Mouse (Mus musculus) right cerebral cortex, postnatal 14 days (tissue): ENCODE measurements around the gene Pxmp4.

Experiments
- DNase-seq: peaks from one replicate; pipeline ENCODE4 v3.0.0; 2022

The Pxmp4 gene

DNA sequence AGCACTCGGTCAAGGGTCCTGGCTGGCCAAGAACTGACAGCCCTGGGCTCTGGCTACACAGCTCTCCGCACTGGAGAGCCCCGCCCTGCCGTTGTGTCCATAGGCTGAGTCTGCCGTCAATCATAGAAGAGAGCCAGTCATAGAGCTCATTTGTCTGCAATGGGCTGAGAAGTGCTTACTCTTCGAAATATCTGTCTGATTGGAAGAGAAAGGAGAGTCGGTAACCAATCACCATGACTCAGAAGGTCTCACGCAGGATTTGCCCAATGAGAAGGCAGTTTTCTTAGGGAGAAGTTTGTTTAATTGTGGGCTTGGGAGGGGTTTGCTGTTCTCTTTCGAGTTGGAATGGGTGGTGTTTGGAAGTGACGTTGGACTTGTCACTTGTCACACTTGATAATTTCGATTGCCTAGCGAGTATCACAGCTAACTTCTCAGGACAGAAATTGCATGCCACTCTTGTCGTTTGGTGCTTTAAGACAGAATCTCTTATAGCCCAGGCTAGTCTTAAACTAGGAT is at the start of gene Pxmp4:
Pxmp4 (minus strand) TSS at position 71 of the 516 bp plus-strand sequence.
- peak; percentile 98 for DNase-seq

DNA sequence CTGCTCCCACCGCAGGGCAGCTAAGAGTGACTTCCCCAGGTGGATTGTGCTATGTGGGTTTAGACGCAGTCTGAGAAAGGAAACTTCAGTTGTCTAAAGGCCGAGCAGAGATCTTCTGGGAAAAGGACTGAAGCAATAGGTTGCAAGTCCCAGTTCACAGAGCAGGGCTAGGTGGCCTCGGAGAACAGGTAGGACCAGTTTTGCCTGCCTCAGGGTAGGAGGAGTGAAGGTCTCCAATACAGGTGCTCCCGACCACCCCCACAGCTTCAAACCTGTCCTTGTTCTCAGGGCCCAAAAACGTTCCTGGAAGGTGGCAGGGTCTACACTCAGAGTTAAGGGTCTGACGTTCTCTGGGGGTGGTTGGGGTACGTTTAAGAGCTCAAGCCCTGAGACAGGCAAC is 47.9 kb upstream of the Pxmp4 start, which contains the start of gene Chmp4b:
Chmp4b (plus strand) TSS at position 343 of the 400 bp plus-strand sequence.
- DNase-seq: no peak

DNA sequence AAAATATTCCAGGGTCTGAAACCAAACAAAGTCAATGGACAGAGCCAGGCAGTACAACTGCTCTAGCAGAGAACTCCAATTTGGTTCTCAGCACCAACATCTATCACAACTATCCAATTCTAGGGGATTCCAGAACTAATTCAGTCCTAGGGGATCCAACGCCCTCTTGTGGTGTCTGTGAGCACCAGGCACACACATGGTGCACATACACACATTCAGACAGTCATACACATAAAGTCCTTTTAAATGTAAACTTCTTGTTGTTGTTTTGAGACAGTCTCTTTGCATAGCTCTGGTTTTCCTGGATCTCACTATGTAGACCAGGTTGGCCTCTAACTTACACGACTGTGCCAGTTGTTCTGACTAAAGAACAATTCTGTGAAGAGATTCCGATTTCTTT is 46.9 kb upstream of the Pxmp4 start:
- no peak for DNase-seq

DNA sequence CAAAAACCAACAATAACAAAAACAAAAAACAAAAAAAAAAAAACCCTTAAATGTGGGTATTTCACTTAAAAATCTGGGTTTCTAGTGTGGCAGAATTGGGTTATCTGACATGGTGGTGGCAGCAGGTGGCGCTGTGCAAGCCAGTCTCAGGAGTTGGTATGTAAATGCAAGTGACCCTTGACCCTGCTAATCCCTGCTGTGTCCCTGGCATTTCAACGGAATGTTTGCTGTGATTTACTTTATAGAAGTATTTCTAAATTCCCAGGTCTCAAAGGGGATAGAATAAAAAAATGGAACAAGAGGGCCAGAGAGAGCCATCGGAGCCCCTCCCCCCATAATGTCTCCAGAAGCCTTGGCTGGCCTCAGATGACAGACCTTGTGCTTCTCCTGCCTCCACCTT is 44.6 kb upstream of the Pxmp4 start:
- DNase-seq: no peak

DNA sequence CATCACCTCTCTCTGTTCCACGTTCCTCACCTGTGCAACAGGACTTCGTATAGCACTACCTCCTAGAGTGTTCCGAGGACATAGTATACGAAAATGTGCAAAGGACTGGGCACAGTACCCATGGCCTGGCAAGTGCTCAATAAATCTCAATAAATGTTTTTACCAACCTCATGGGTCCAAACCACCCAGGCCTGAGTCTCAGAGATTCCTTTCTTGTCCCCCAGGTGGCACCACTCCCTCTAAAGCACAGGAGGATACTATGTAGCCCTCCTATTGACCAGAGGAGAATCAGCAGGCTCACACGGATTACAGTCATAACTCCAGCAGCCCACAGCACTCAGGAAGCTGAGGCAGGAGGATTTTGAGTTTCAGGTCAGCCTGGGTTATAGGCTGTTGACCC is 43.1 kb upstream of the Pxmp4 start:
- DNase-seq: peak; percentile 52

DNA sequence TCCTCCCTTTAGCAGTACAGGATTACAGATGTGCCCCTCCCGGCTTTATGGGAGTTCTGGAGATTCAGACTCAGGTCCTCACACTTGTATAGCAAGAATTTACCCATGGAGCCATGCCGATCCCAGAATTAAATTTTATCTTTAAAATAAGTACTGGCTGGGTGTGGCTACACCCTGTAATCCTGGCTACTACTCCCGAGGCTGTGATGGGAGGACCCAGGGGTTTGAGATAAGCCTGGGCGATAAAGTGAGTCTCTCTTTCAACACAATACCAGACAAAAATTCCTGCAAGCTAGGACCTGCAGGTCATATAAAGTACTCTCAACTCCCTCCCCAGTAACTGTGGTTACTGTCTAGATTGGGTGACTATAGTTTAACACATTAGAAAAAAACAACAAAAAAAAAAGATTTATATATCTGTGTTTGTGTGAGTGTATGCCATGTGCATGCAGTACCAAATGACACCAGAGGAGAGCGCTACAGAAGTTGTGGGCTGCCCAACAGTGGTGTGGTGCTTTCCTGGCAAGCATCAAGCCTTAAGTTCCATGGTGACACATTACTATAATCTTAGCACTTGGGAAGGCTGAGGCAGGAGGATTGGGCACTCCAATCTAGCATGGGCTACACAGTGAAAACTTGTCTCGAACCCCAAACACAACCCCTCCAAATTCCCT is 39.3 kb upstream of the Pxmp4 start:
- DNase-seq: no peak

DNA sequence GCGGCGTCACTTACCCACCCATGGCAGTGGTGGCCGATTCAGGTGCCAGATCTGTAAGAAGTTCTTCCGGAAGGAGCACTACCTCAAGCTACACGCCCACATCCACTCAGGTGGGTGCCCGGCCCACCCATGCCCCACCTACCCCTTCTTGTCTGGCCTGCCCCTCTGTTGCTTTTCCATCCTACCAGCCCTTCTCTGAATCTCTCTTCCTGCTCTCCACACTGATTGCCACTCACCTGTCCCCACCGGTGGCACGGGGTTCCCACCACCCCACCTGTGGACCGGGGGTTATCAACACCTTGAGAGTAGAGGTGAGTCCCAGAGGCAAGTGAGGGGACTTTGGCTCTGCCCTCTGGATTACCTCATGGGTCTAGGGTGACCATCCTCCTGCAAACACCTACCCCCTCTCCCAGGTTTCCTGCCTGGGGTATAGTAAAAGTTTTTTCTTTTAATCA is 38.5 kb upstream of the Pxmp4 start:
- no peak for DNase-seq

DNA sequence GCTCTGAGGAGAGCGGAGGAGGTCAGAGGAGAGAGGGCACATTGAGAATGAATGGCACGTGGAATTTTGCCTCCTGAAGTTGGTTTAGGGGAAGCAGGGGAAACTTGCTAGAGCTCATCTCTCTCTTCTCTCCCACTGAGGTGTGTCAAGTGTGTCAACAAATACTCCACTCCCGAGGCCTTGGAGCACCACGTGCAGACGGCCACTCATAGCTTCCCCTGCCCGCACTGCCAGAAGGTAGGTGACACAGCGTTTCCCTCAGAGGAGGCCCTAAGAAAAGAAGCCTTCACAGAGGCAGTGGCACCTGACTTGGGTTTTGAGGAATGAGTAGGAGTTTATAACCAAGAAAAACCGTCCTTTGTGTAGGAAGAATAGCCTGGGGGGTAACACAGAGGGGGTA is 37.7 kb upstream of the Pxmp4 start:
- no peak for DNase-seq

DNA sequence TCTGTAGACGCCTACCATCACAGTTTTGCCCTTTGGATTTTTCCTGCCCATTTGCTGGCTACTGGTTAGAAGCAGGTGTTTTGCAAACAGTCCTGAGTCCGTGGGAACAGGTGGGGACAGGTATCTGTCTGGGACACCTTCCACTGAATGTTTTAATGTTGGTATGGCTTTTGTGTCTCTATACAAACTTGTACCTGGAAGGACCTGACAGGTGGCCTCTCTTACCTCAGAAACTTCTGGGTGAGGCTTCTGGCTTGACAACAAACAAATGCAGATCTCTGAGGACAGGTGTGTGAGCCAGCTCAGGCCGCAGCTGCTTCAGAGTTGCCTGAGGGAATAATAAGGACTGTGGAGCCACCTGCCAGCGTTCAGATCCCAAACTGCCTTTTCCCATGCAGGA is 35.6 kb upstream of the Pxmp4 start:
- no peak for DNase-seq

DNA sequence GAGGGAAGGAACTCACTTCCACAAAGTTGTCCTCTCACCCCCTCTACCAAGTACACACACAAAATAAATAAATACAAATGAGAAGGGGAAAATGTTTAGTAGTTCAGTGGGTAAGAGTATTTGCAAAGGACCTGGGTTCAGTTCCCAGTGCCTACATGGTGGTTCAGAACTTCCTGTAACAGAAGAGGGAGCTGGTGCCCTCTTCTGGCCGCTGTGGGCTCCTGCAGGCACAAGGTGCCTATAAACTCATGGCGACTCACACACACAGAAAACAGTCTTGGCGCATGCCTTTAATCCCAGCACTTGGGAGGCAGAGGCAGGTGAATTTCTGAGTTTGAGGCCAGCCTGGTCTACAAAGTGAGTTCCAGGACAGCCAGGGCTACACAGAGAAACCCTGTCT is 35.0 kb upstream of the Pxmp4 start:
- DNase-seq: no peak

DNA sequence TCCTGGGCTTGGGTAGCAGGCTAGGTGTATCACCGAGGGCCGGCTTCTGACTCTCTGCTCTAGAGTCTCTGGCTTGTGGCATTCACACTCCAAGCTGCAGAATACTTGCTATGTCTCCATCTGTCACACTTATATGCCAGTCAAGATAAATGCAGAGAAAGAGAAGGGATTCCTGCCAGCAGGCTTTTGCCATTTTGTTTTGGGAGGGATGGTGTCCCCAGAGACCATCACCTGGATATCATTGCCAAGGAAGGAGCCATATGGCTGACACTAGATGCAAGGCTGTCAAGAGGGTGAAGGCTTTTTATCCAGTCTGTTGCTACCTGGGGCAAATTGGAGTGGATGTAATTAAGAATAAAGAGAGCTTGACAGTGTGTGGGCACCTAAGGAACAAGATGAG is 32.3 kb upstream of the Pxmp4 start:
- no peak for DNase-seq

DNA sequence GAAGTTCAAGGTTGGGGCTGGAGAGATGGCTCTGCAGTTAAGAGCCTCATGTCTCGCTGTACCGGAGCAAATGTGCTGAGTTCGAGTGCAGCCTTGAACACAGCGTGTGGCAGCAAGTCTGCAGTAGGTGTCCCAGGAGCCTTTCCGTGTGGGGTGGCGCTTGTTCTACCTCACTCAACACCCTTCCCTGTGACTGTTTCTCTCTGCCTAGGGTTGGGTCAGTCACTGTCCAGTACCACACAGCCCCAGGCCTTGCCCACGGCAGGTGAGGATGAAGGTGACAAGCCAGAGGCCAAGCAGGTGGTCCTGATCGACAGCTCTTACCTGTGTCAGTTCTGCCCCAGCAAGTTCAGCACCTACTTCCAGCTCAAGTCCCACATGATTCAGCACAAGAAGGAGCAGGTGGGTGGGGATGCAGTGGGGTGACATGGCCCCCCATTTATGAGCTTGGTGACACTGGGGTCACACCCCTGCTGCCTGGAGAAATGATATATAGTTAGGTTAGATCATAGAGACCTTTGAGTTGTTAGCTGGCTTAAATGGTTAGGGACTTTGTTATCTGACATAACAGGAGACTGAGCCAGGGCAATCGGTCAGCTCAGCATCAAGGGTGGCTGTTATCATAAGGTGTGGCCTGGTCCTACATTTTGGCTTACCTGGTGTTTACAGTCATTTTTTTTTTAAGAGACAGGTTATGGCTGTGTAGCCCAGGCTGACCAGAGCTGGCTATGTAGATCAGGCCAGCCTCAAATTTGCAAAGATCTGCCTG is 30.6 kb upstream of the Pxmp4 start:
- DNase-seq: no peak

DNA sequence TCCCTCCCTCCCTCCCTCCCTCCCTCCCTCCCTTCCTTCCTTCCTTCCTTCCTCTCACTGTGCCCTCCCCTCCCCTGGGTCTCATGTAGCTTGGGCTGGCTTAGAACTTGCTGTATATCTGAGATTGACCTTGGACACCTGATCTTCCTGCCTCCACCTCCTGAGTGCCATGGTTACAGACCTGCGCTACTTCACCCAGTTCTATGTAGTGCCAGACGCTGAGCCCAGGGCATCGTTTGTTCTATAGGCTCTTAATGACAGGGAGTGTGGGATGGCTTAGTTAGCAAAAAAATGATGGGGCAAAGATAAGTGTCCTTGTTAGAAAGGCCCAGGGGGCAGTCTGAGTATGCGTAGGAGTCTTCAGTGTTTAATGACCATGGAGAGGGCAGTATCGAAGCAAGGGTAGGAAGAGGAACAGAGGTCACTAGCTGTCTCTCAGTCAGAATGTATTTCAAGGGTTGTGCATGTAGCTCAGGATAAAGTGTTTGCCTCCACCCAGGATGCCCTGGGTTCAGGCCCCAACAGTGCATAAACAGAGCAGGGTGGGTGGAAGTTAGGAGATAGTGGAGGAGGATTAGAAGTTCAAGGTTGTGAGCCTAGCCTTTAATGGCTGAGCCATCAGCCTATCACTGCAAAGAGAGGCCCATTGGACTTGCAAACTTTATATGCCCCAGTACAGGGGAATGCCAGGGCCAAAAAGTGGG is 29.7 kb upstream of the Pxmp4 start:
- DNase-seq: no peak

DNA sequence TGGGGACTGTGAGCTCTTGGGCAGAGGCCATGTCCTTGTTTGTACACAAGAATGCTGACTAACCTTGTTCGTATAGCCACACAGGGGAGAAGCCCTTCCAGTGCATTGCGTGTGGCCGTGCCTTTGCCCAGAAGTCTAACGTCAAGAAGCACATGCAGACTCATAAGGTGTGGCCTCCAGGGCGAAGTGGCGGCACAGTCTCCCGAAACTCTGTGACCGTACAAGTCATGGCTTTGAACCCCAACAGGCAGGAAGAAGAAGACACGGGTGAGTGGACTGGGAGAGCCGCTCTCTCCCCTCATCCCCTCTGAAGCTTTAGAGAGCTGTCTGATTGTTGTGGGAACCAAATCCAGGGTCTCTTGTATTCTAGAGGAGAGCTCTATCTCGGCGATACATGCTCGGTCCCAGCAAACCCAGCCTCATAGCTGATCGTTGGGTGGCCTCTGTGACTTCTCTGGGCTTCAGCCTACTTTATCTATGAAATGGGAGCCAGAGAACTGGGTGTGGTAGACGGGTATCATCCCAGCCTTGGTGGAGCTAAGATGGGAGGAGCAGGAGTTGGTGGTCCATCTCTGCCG is 28.8 kb upstream of the Pxmp4 start:
- DNase-seq: no peak

DNA sequence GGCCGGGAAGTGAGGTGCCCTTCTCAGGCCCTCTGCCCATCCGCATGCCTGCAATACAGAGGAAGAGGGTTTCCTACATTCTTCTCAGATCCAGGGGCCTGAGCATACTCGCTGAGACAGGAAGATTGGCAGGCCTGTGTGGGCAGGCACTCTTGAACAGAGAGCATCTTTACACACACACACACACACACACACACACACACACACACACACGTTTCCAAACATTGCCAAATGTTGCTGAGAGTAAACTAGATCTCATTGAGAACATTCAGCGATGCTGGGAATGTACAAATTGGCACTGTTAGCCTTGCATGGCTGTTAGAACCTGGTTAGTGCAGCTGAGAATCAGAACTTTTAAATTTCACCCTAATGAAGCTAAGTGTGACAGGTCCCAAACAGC is 27.0 kb upstream of the Pxmp4 start:
- no peak for DNase-seq

DNA sequence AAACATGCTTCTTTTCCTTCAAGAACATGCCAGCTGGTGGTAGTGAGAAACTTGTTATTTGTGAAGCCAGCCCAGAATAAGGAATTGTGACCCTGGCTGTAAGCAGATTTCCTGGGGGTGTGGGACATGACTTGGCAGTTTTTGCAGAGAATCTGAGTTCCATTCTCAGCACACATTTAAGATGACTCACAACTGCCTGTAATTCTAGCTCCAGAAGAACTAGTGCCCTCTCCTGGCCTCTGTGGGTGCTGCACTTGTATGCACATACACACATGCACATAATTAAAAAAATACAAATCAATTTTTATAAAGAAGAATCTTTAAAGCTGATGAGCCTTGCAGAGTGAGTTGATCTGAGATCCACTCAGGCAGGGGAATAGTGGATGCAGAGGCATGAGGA is 20.6 kb upstream of the Pxmp4 start:
- no peak for DNase-seq

DNA sequence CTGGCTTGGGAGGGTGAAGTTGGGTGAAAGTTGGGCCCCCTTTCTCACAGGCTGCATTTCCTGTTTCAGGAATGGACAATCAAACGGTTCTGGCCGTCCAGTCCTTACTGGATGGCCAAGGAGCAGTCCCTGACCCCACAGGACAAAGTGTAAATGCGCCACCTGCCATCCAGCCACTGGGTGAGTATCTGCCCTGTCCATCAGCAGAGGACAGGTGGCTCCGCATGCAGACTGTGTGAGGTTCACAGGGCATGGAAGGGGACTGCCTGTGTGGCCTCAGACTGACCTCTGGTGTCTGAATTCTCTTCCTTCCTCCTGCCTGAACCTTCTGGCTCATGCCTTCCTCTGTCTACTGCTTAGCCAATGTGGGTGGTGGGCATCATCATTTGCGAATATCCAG is 18.2 kb upstream of the Pxmp4 start:
- no peak for DNase-seq

DNA sequence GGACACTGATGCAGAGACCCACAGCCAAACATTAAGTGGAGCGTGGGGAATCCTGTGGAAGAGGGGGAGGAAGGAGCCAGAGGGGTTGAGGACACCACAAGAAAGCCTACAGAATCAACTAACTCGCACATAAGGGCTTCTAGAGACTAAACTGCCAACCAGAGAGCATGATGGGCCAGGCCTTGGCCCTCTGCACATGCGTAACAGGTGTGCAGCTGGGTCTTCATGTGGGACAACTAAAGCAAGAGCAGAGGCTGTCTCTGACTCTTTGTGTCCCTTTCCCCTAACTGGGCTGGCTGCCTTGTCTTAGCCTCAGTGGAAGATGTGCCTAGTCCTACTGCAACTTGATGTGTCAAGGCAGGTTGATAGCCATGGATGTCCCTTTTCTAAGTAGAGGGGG is 13.6 kb upstream of the Pxmp4 start:
- DNase-seq: no peak

DNA sequence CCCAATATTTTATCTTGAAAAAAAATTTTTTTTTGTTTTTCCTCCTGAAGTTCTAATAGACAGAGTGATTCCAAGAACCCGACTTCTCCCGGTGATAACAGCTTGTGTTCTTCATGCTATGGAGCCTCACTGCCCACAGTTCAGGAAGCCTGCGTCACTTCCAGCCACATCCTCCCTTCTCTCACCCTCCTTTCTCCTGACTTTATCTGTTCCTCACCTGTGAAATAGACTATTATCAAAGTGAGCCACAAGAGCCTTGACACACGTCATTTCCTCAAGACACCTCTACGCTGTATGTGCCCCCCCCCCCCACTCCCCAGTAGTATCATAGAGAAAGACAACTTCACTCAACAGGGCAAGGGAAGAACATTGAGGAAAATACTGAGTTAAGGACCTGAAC is 12.2 kb upstream of the Pxmp4 start:
- no peak for DNase-seq

DNA sequence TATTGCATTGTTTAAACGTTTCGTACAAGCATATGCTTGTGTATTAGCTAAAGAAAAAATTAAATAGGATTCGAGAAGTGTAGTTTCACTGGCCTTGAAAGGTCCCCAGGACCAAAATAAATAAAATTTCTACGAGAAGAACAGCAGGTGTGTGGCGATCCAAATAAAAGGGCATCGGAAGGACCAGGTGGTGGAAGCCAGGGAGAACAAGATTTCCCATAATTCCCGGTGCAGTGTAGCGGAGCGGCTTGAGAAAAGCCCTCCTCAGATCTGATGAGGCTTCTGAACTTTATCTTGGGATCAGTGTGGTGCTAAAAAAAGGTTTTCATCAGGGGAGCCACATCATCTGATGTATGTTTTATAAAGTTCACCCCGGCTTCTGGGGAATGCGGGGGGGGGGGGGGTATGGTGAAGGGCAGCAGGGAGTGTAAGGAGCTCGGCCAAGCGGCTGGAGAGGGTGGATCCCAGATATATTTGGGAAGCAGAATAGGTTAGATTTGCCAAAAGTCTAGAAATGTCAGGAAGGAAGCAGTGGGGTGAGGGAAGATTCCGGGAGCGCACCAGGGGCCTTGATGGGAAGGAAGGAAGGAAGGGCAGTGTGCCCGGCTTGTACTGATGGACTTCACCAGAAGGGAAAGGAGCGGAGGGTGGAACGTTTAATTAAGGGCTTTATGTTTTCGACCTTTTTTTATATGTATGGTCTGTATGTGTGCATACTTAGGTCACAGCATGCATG is 11.5 kb upstream of the Pxmp4 start:
- DNase-seq: no peak

DNA sequence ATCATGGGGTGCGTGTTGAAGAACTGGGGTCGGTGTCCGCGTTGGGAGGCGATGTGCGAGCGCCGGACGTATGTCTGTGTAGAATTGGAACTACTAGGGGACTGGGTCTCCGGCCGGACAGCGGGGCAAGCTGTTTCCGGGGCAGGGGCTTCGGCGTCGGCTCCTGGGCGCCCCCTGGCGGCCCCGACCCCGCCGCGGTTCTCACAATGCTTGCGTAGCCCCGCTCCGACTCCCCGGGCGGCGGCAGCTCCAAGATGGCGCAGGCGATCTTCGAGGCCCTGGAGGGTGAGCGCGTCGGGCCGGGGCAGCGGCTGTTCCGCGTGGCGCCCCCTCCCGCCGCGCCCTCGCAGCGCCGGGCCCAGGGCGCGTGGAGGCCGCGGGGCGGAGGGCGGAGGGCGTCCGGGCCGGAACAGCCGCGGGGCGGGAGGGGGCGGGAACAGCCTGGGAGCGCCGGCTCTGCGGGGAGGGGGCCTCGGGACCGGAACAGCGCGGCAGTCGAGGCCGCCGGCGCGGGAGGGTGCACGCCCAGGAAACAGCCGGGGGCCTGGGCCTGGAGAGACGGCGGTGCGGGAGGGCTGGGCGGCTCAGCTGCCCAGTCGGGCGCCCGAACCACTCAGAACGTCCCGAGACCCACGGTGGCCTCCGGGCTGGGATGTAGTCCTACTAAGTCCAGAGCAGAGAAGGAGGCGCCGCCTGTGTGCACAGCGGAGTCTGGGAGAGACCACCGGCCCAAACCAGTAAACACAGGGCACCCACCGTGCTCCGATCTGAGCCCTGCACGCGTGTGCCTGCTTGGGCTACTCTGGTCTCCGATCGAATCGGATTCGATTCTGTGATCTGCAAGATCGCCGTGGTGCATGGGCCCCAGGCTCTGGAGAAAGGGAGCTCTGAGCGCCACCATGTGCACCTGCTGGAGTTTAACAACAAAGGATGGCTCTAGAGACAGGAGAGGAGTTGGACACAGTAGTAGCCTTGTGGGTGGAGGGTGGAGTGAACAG is 9.9 kb upstream of the Pxmp4 start, which contains the start of the genes Zfp341 and 4930519P11Rik:
Zfp341 (plus strand) TSS at position 180 of the 998 bp plus-strand sequence.
4930519P11Rik (minus strand) TSS at position 320 of the 998 bp plus-strand sequence.
- peak; percentile 89 for DNase-seq
